Mouse (Mus musculus): Measurements from ENCODE around the gene Gm20737.

The Gm20737 gene

DNA sequence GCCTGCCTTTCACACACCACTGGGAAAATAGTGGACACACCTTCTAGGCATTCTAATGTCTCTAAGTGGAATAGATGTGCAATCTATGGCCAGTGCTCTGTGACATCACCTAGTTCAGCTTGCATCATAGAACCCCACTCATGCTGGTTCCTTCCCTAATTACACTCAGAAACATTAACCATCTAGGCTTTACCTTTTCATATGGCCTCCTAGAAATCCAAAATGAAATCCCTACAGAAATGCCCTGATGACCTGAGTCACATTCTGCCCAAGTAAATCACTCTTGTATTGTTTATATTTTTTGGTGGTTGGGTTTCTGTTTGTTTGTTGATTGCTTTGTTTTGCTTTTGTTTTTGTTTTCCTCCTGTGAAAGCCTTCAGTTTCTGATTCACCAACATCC lies at the start of gene Gm20737:
Gm20737 (minus strand) TSS at position 101 of the 400 bp plus-strand sequence.

DNA sequence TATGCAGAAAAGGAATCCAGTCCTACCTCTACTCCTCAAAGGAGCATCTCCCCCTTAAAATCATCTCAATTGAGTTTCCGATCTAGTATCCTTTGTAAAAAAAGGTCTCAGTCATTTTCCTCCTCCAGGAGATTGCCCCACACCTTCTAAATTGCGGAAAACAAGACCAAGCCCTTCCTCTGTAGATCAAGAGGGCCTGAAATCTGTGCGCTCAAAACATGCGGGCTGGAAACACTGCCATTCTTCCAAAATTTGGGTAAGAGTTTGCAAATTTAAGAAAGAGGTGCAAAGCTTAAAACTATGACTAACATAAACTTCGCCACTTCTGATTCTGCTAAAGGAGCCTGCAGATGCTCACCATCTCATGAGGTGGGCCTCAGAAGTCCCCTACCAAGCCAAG lies 17.3 kb upstream of the Gm20737 start, which contains the start of gene Gm21775:
Gm21775 (plus strand) TSS at position 301 of the 400 bp plus-strand sequence.
- WGBS, result 81% methylated on average over 5 of the region's 5 CpGs

Data from cerebral cortex, adult 2 months (tissue).